Mouse (Mus musculus) ES-E14 (cell line): ENCODE measurements around the gene Sertad2. TPM values are rescaled to one million over a fixed set of nuclear protein-coding genes. Genes with fewer than 3 reads are reported as not detected.
A peak's percentile ranks its signal among the peaks of the same experiment; 100 is the strongest.

ENCODE experiments used
- DNase-seq: peaks from one replicate; pipeline ENCODE4 v3.0.0-alpha.2; 2013; ENCODE audit warnings: low read depth, low spot score
- H3K27ac ChIP-seq: 2 replicates; pipeline ENCODE4 v1.5.1; 2012; ENCODE audit warnings: low read depth, mild to moderate bottlenecking, low read length, moderate library complexity, mixed read lengths; ENCODE audit not compliant: poor library complexity, insufficient read depth, severe bottlenecking
- H3K36me3 ChIP-seq: 2 replicates; pipeline ENCODE4 v1.6.1; 2012; ENCODE audit warnings: mild to moderate bottlenecking, low read length, moderate library complexity, mixed read lengths; ENCODE audit not compliant: control insufficient read depth, poor library complexity, insufficient read depth, severe bottlenecking
- H3K4me1 ChIP-seq, 2 experiments: fragments of 150-350 bp in 1 of 2; sonication (generic) in 1 of 2; 2 replicates each; pipeline ENCODE4 v1.6.1; 2012; ENCODE audit warnings: low read length in 2 of 2, mild to moderate bottlenecking in 1 of 2, mixed read lengths in 1 of 2; ENCODE audit not compliant: control insufficient read depth in 2 of 2, insufficient read depth in 2 of 2, poor library complexity in 1 of 2
- H3K4me3 ChIP-seq, 2 experiments: fragments of 150-350 bp in 1 of 2; sonication (generic) in 1 of 2; 2 replicates each; pipeline ENCODE4 v1.5.1; 2012; ENCODE audit warnings: low read length in 2 of 2, low read depth in 1 of 2, mild to moderate bottlenecking in 1 of 2, mixed read lengths in 1 of 2; ENCODE audit not compliant: insufficient read depth in 1 of 2, poor library complexity in 1 of 2, severe bottlenecking in 1 of 2
- H3K9ac ChIP-seq: 2 replicates; pipeline ENCODE4 v1.6.1; 2012; ENCODE audit warnings: low read depth, mild to moderate bottlenecking, low read length, mixed read lengths; ENCODE audit not compliant: poor library complexity, insufficient read depth, severe bottlenecking
- H3K9me3 ChIP-seq: fragments of 150-350 bp; sonication (generic); 2 replicates; pipeline ENCODE4 v1.6.1; 2012; ENCODE audit warnings: low read depth, mild to moderate bottlenecking, low read length; ENCODE audit not compliant: control insufficient read depth, insufficient read depth
- CHD2 ChIP-seq: IDR thresholded peaks from 2 replicates; pipeline ENCODE4 v1.6.1; 2014; ENCODE audit warnings: mild to moderate bottlenecking, low read depth, low read length, inconsistent platforms
- HCFC1 ChIP-seq: IDR thresholded peaks from 2 replicates; pipeline ENCODE4 v1.6.1; 2012; ENCODE audit warnings: low read length, inconsistent platforms, borderline replicate concordance; ENCODE audit not compliant: insufficient read depth
- MAFK ChIP-seq: IDR thresholded peaks from 2 replicates; pipeline ENCODE4 v1.6.1; 2014; ENCODE audit warnings: mild to moderate bottlenecking, low read depth, low read length, inconsistent platforms; ENCODE audit not compliant: insufficient read depth
- ZC3H11A ChIP-seq: IDR thresholded peaks from 2 replicates; pipeline ENCODE4 v1.6.1; 2012; ENCODE audit warnings: low read depth, mild to moderate bottlenecking, inconsistent platforms, low read length, borderline replicate concordance
- ZNF384 ChIP-seq: IDR thresholded peaks from 2 replicates; pipeline ENCODE4 v1.6.1; 2012; ENCODE audit warnings: low read depth, low read length, inconsistent platforms
- in situ Hi-C, 2 experiments: fragments of 600-800 bp; cut with MboI; formaldehyde crosslinking; loops; one replicate each; pipeline ENCODE4 v1.15.1; 2025; ENCODE audit warnings: low sequenced_read_pairs in 2 of 2, inconsistent platforms in 1 of 2; ENCODE audit not compliant: unreplicated experiment in 2 of 2
- total RNA-seq: library from RNA; depleted of rRNA; stranded (reverse); fragments of 300-350 nt; gene quantifications from 2 replicates; pipeline ENCODE4 v1.2.3, GENCODE M21; 2012

Sertad2 gene
- total RNA-seq, 1 experiment = 16.0 TPM

GRCm38 (mm10) chr11:20660111-20661097 lies 117.4 kb downstream of the Sertad2 start:
- Histone ChIP-seq H3K4me1 (peaks cover 14 to 24% of the 10 kb centered on the region in 2 experiments), H3K27ac (no peak overlapping the region; the same call in 1 of the 2 replicates), H3K4me3 (peak overlapping the region in 1 of 2 experiments; percentile 29; a peak in 2 of 4 replicates), H3K9ac (no peak overlapping the region), H3K9me3 (no peaks in the 10 kb centered on the region), H3K36me3 (no peaks in the 10 kb centered on the region)
- DNase-seq = no peak
- in situ Hi-C loops = no loop called here
- TF ChIP-seq HCFC1 = no peak
- TF ChIP-seq ZC3H11A = no peak
- TF ChIP-seq MAFK = no peak
- no peak for TF ChIP-seq CHD2
- TF ChIP-seq ZNF384 = no peak

- H3K4me1 ChIP-seq = peaks cover 12 to 21% of the 10 kb centered on the region in 2 experiments
- DNase-seq = no peak
- TF ChIP-seq HCFC1 (no peak), ZNF384 (no peak), MAFK (peak; percentile 86)
- no peak overlapping the region for H3K9ac ChIP-seq
- no peak overlapping the region for H3K27ac ChIP-seq
- H3K4me3 ChIP-seq = no peak overlapping the region
- in situ Hi-C loops = no loop called here
- no peaks in the 10 kb centered on the region for H3K36me3 ChIP-seq
- no peaks in the 10 kb centered on the region for H3K9me3 ChIP-seq
These were observed 118.6 kb downstream of the Sertad2 start for GRCm38 (mm10) chr11:20661652-20662051.

- in situ Hi-C loops = no loop called here
- Histone ChIP-seq H3K36me3 (no peaks in the 10 kb centered on the region), H3K9me3 (no peaks in the 10 kb centered on the region), H3K27ac (peak overlapping the region; percentile 18; the same call in 1 of the 2 replicates), H3K9ac (no peak overlapping the region), H3K4me3 (peak overlapping the region in 1 of 2 experiments; percentile 15; a peak in 1 of 4 replicates), H3K4me1 (peaks cover 12 to 21% of the 10 kb centered on the region in 2 experiments)
- no peak for DNase-seq
- no peak for TF ChIP-seq ZNF384
- no peak for TF ChIP-seq HCFC1
- no peak for TF ChIP-seq ZC3H11A
- no peak for TF ChIP-seq CHD2
- no peak for TF ChIP-seq MAFK
These were observed 119.8 kb downstream of the Sertad2 start for GRCm38 (mm10) chr11:20662811-20663210.

- no peak overlapping the region for H3K4me3 ChIP-seq
- no peak overlapping the region for H3K9ac ChIP-seq
- TF ChIP-seq ZNF384 (no peak), MAFK (no peak), ZC3H11A (no peak), CHD2 (no peak), HCFC1 (no peak)
- in situ Hi-C loops = no loop called here
- no peaks in the 10 kb centered on the region for H3K9me3 ChIP-seq
- H3K4me1 ChIP-seq = peaks cover 12 to 21% of the 10 kb centered on the region in 2 experiments
- H3K36me3 ChIP-seq = no peaks in the 10 kb centered on the region
- no peak for DNase-seq
- H3K27ac ChIP-seq = no peak overlapping the region
These were observed 120.6 kb downstream of the Sertad2 start for GRCm38 (mm10) chr11:20663580-20664198.
